Mouse (Mus musculus): ENCODE measurements around the gene Smoc2.

Smoc2 gene

GRCm38 (mm10) chr17:14280425-14280833, 1.1 kb downstream of the Smoc2 start:
- DNase-seq, result peak in 1 of 2 experiments; percentile 29

GRCm38 (mm10) chr17:14288015-14288616, 8.8 kb downstream of the Smoc2 start:
- DNase-seq, result peak; percentile 97 to 98

GRCm38 (mm10) chr17:14293617-14294016, 14.3 kb downstream of the Smoc2 start:
- DNase-seq, result no peak

- DNase-seq, result no peak
Observed at GRCm38 (mm10) chr17:14295146-14295545, 15.8 kb downstream of the Smoc2 start.

GRCm38 (mm10) chr17:14300361-14300760, 21.1 kb downstream of the Smoc2 start:
- no peak for DNase-seq

GRCm38 (mm10) chr17:14301491-14302344, 22.4 kb downstream of the Smoc2 start:
- no peak for DNase-seq

GRCm38 (mm10) chr17:14302356-14302755, 23.1 kb downstream of the Smoc2 start:
- no peak for DNase-seq

GRCm38 (mm10) chr17:14303722-14304121, 24.4 kb downstream of the Smoc2 start:
- no peak for DNase-seq

GRCm38 (mm10) chr17:14309884-14310283, 30.6 kb downstream of the Smoc2 start:
- no peak for DNase-seq

GRCm38 (mm10) chr17:14312440-14312839, 33.1 kb downstream of the Smoc2 start:
- no peak for DNase-seq

- no peak for DNase-seq
Observed at GRCm38 (mm10) chr17:14314308-14314707, 35.0 kb downstream of the Smoc2 start.

GRCm38 (mm10) chr17:14316536-14316935, 37.2 kb downstream of the Smoc2 start:
- DNase-seq, result no peak

- DNase-seq, result no peak
Observed at GRCm38 (mm10) chr17:14317439-14317838, 38.1 kb downstream of the Smoc2 start.

- no peak for DNase-seq
Observed at GRCm38 (mm10) chr17:14326156-14326555, 46.9 kb downstream of the Smoc2 start.

- peak; percentile 81 to 85 for DNase-seq
Observed at GRCm38 (mm10) chr17:14328037-14328436, 48.7 kb downstream of the Smoc2 start.

GRCm38 (mm10) chr17:14330498-14330897, 51.2 kb downstream of the Smoc2 start:
- no peak for DNase-seq

- DNase-seq, result peak in 1 of 2 experiments; percentile 12
Observed at GRCm38 (mm10) chr17:14339932-14340557, 60.7 kb downstream of the Smoc2 start.

GRCm38 (mm10) chr17:14340736-14341135, 61.4 kb downstream of the Smoc2 start:
- peak; percentile 79 to 89 for DNase-seq

- no peak for DNase-seq
Observed at GRCm38 (mm10) chr17:14342511-14342910, 63.2 kb downstream of the Smoc2 start.

- no peak for DNase-seq
Observed at GRCm38 (mm10) chr17:14343442-14343841, 64.1 kb downstream of the Smoc2 start.

- DNase-seq, result no peak
Observed at GRCm38 (mm10) chr17:14345556-14345955, 66.2 kb downstream of the Smoc2 start.

GRCm38 (mm10) chr17:14346891-14347290, 67.6 kb downstream of the Smoc2 start:
- no peak for DNase-seq

GRCm38 (mm10) chr17:14349086-14349814, 69.9 kb downstream of the Smoc2 start:
- no peak for DNase-seq

Data from cerebellum, postnatal 14 days (tissue).